Mouse (Mus musculus) thymus, postnatal 14 days (tissue): ENCODE results near the gene Ddx25.

ENCODE experiments used
- DNase-seq: peaks from one replicate; pipeline ENCODE4 v3.0.0; 2021

Gene Ddx25

GRCm38 (mm10) chr9:35541024-35541423 is 17.3 kb downstream of the Ddx25 start:
- no peak for DNase-seq

GRCm38 (mm10) chr9:35539001-35539750 is 19.2 kb downstream of the Ddx25 start:
- no peak for DNase-seq

GRCm38 (mm10) chr9:35535876-35536275 is 22.5 kb downstream of the Ddx25 start:
- no peak for DNase-seq

GRCm38 (mm10) chr9:35535110-35535509 is 23.2 kb downstream of the Ddx25 start:
- DNase-seq = peak; percentile 48

- DNase-seq = no peak
Measured at GRCm38 (mm10) chr9:35533266-35533665, 25.1 kb downstream of the Ddx25 start.

GRCm38 (mm10) chr9:35529796-35530195 is 28.5 kb downstream of the Ddx25 start:
- DNase-seq = no peak

- no peak for DNase-seq
Measured at GRCm38 (mm10) chr9:35529141-35529540, 29.2 kb downstream of the Ddx25 start.

- peak; percentile 75 for DNase-seq
Measured at GRCm38 (mm10) chr9:35523941-35524411, 34.4 kb downstream of the Ddx25 start.

- no peak for DNase-seq
Measured at GRCm38 (mm10) chr9:35523541-35523940, 34.8 kb downstream of the Ddx25 start.

GRCm38 (mm10) chr9:35522821-35523515 is 35.4 kb downstream of the Ddx25 start:
- no peak for DNase-seq

- DNase-seq = no peak
Measured at GRCm38 (mm10) chr9:35522241-35522640, 36.1 kb downstream of the Ddx25 start.

GRCm38 (mm10) chr9:35520631-35521348 is 37.5 kb downstream of the Ddx25 start:
- DNase-seq = no peak

- no peak for DNase-seq
Measured at GRCm38 (mm10) chr9:35518169-35518568, 40.2 kb downstream of the Ddx25 start, which contains the start of gene Gm1113. TSS of gene Gm1113 (minus strand) at chr9:35518269.

- no peak for DNase-seq
Measured at GRCm38 (mm10) chr9:35516711-35517110, 41.6 kb downstream of the Ddx25 start.

- DNase-seq = no peak
Measured at GRCm38 (mm10) chr9:35516182-35516581, 42.1 kb downstream of the Ddx25 start.

GRCm38 (mm10) chr9:35513900-35514299 is 44.4 kb downstream of the Ddx25 start:
- no peak for DNase-seq

GRCm38 (mm10) chr9:35508234-35508633 is 50.1 kb downstream of the Ddx25 start:
- no peak for DNase-seq

- no peak for DNase-seq
Measured at GRCm38 (mm10) chr9:35502361-35503000, 55.8 kb downstream of the Ddx25 start.

GRCm38 (mm10) chr9:35499946-35500345 is 58.4 kb downstream of the Ddx25 start:
- no peak for DNase-seq

GRCm38 (mm10) chr9:35495471-35495870 is 62.9 kb downstream of the Ddx25 start:
- DNase-seq = no peak

GRCm38 (mm10) chr9:35494937-35495336 is 63.4 kb downstream of the Ddx25 start:
- no peak for DNase-seq

GRCm38 (mm10) chr9:35493733-35494092 is 64.6 kb downstream of the Ddx25 start:
- DNase-seq = no peak
